Mouse (Mus musculus): Measurements from ENCODE around the gene Pcif1. TPM values are rescaled to one million over a fixed set of nuclear protein-coding genes. Genes with fewer than 3 reads are reported as not detected.
A peak's percentile ranks its signal among the peaks of the same experiment; 100 is the strongest.

Pcif1 gene
- polyA plus RNA-seq, 1 experiment = 43.2 TPM

- H3K27me3 ChIP-seq (ENCODE audit: control insufficient read depth, insufficient read depth, insufficient read length) = no peaks in the 10 kb centered on the region
- peak overlapping the region; percentile 38 for H3ac ChIP-seq (ENCODE audit: control insufficient read depth, insufficient read length)
- TF ChIP-seq USF1 (IDR thresholded peaks at IDR 0.05; ENCODE audit: low read depth) (no peak), REST (IDR thresholded peaks at IDR 0.05; ENCODE audit: insufficient read depth, insufficient read length) (no peak), TCF12 (IDR thresholded peaks at IDR 0.05; ENCODE audit: insufficient read depth, poor library complexity, severe bottlenecking) (no peak), CEBPB (IDR thresholded peaks at IDR 0.05; ENCODE audit: insufficient read depth, poor library complexity, severe bottlenecking) (0 out of 2 replicates have a peak, but pooled peaks have one; percentile 0), MYOD1 (IDR thresholded peaks at IDR 0.05; ENCODE audit: control insufficient read depth in 1 of 3, insufficient read length in 2 of 3, low read depth in 2 of 3) (peak; percentile 27 to 77 (median 54)), POLR2AphosphoS2 (IDR thresholded peaks at IDR 0.05; ENCODE audit: insufficient read length, low read depth) (peak; percentile 60), MAX (IDR thresholded peaks at IDR 0.05; ENCODE audit: low read depth) (no peak), TCF3 (IDR thresholded peaks at IDR 0.05; ENCODE audit: insufficient read length, low read depth) (no peak), SRF (IDR thresholded peaks at IDR 0.05; ENCODE audit: control insufficient read depth, insufficient read length, low read depth) (peak; percentile 89), MYOG (IDR thresholded peaks at IDR 0.05; ENCODE audit: control insufficient read depth in 1 of 3, insufficient read depth in 1 of 3, insufficient read length in 2 of 3, low read depth in 2 of 3) (peak; percentile 40 to 79 (median 48)), POLR2A (IDR thresholded peaks at IDR 0.05; ENCODE audit: insufficient read length, low read depth) (peak; percentile 57), E2F4 (IDR thresholded peaks at IDR 0.05; ENCODE audit: insufficient read depth) (no peak)
- H3K36me3 ChIP-seq (ENCODE audit: control insufficient read depth, insufficient read depth) = peaks cover 8% of the 10 kb centered on the region
- peak overlapping the region; percentile 78 for H3K4me2 ChIP-seq (ENCODE audit: low read depth)
- H3K79me2 ChIP-seq (ENCODE audit: control insufficient read depth, insufficient read depth) = peaks cover 33% of the 10 kb centered on the region
- H3K4me3 ChIP-seq = peak overlapping the region; percentile 82
These were observed 436 bp upstream of the Pcif1 start for GRCm38 (mm10) chr2:164878509-164879227.

DNA sequence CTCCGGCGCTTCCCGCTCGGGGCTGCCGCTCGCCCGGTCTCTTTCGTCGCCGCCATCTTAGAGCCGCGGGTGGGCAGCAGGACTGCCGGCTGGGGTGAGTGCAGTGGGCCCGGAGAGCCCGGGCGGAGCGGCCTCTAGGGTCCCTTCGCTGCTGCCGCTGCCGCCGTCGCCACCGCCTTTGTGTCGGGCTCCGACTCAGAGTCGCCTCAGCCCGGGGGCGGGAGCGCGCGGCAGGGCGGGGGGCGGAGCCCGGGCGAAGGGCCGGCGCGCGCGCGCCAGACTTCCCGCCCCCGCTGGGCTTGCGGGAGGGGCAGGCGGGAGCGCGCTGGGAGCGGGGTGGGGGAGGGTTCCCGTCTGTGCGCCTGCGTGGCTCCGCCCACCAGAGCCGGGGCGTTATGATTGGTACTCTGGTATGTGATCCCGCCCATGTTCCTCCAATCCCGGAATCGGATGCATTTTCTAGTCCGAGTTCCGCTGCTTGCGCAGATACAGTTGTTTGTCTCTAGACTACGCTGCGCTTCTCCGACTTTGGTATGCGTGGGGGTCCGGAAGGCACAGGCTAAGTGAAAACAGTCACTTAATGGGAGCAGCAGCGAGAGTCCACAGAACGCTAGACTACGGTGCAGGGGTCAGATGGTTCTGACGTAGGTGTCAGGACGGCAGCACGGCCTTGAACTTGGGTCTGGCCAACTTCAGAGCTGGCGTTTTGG is 619 bp downstream of the Pcif1 start:
- H3ac ChIP-seq (ENCODE audit: control insufficient read depth, insufficient read length) = peak overlapping the region; percentile 38
- peak overlapping the region; percentile 83 for H3K4me2 ChIP-seq (ENCODE audit: low read depth)
- peaks cover 8% of the 10 kb centered on the region for H3K36me3 ChIP-seq (ENCODE audit: control insufficient read depth, insufficient read depth)
- peaks cover 33% of the 10 kb centered on the region for H3K79me2 ChIP-seq (ENCODE audit: control insufficient read depth, insufficient read depth)
- peak overlapping the region; percentile 82 for H3K4me3 ChIP-seq
- H3K27me3 ChIP-seq (ENCODE audit: control insufficient read depth, insufficient read depth, insufficient read length) = no peaks in the 10 kb centered on the region
- peak in 1 of 3 experiments; percentile 38 for TF ChIP-seq MYOD1 (IDR thresholded peaks at IDR 0.05; ENCODE audit: control insufficient read depth in 1 of 3, insufficient read length in 2 of 3, low read depth in 2 of 3)
- peak; percentile 50 for TF ChIP-seq POLR2A (IDR thresholded peaks at IDR 0.05; ENCODE audit: insufficient read length, low read depth)
- no peak for TF ChIP-seq POLR2AphosphoS2 (IDR thresholded peaks at IDR 0.05; ENCODE audit: insufficient read length, low read depth)
- TF ChIP-seq USF1 (IDR thresholded peaks at IDR 0.05; ENCODE audit: low read depth) = no peak
- TF ChIP-seq TCF3 (IDR thresholded peaks at IDR 0.05; ENCODE audit: insufficient read length, low read depth) = no peak
- TF ChIP-seq SRF (IDR thresholded peaks at IDR 0.05; ENCODE audit: control insufficient read depth, insufficient read length, low read depth) = peak; percentile 52

GRCm38 (mm10) chr2:164882619-164883018 is 3.5 kb downstream of the Pcif1 start:
- Histone ChIP-seq H3K36me3 (ENCODE audit: control insufficient read depth, insufficient read depth) (peaks cover 23% of the 10 kb centered on the region), H3K4me2 (ENCODE audit: low read depth) (no peak overlapping the region), H3K79me2 (ENCODE audit: control insufficient read depth, insufficient read depth) (peaks cover 33% of the 10 kb centered on the region), H3K4me3 (no peak overlapping the region), H3ac (ENCODE audit: control insufficient read depth, insufficient read length) (no peak overlapping the region), H3K27me3 (ENCODE audit: control insufficient read depth, insufficient read depth, insufficient read length) (no peaks in the 10 kb centered on the region)
- TF ChIP-seq POLR2A (IDR thresholded peaks at IDR 0.05; ENCODE audit: insufficient read length, low read depth) (no peak), TCF12 (IDR thresholded peaks at IDR 0.05; ENCODE audit: insufficient read depth, poor library complexity, severe bottlenecking) (no peak), MYOG (IDR thresholded peaks at IDR 0.05; ENCODE audit: control insufficient read depth in 1 of 3, insufficient read depth in 1 of 3, insufficient read length in 2 of 3, low read depth in 2 of 3) (no peak), TCF3 (IDR thresholded peaks at IDR 0.05; ENCODE audit: insufficient read length, low read depth) (no peak), POLR2AphosphoS2 (IDR thresholded peaks at IDR 0.05; ENCODE audit: insufficient read length, low read depth) (no peak), CEBPB (IDR thresholded peaks at IDR 0.05; ENCODE audit: insufficient read depth, poor library complexity, severe bottlenecking) (no peak), REST (IDR thresholded peaks at IDR 0.05; ENCODE audit: insufficient read depth, insufficient read length) (no peak), E2F4 (IDR thresholded peaks at IDR 0.05; ENCODE audit: insufficient read depth) (no peak), SRF (IDR thresholded peaks at IDR 0.05; ENCODE audit: control insufficient read depth, insufficient read length, low read depth) (no peak), MAX (IDR thresholded peaks at IDR 0.05; ENCODE audit: low read depth) (no peak), USF1 (IDR thresholded peaks at IDR 0.05; ENCODE audit: low read depth) (no peak), MYOD1 (IDR thresholded peaks at IDR 0.05; ENCODE audit: control insufficient read depth in 1 of 3, insufficient read length in 2 of 3, low read depth in 2 of 3) (no peak)

- Histone ChIP-seq H3K36me3 (ENCODE audit: control insufficient read depth, insufficient read depth) (peaks cover 35% of the 10 kb centered on the region), H3K79me2 (ENCODE audit: control insufficient read depth, insufficient read depth) (peaks cover 16% of the 10 kb centered on the region), H3ac (ENCODE audit: control insufficient read depth, insufficient read length) (no peak overlapping the region), H3K4me3 (no peak overlapping the region), H3K4me2 (ENCODE audit: low read depth) (no peak overlapping the region), H3K27me3 (ENCODE audit: control insufficient read depth, insufficient read depth, insufficient read length) (no peaks in the 10 kb centered on the region)
- TF ChIP-seq POLR2AphosphoS2 (IDR thresholded peaks at IDR 0.05; ENCODE audit: insufficient read length, low read depth) = peak; percentile 73
- no peak for TF ChIP-seq MAX (IDR thresholded peaks at IDR 0.05; ENCODE audit: low read depth)
These were observed 6.7 kb downstream of the Pcif1 start for GRCm38 (mm10) chr2:164885788-164886187.
